Mouse (Mus musculus) intestine, postnatal 0 days (tissue): ENCODE data around the gene Lgals4. TPM values are rescaled to one million over a fixed set of nuclear protein-coding genes. Genes with fewer than 3 reads are reported as not detected.
A peak's percentile ranks its signal among the peaks of the same experiment; 100 is the strongest.

Experiments
- ATAC-seq: fragments of 200-750 bp; cut with Nextera tagmentation; 2 replicates; pipeline ENCODE4 v1.8.0; 2017; ENCODE audit warnings: mild to moderate bottlenecking, moderate TSS enrichment, moderate library complexity
- H3K27ac ChIP-seq: fragments of 300-500 bp; sonication (generic); 2 replicates; pipeline ENCODE4 v1.5.1; 2014; ENCODE audit warnings: mild to moderate bottlenecking, low read depth, low read length, moderate library complexity
- H3K27me3 ChIP-seq: fragments of 300-500 bp; sonication (generic); replicated peaks from 2 replicates; pipeline ENCODE4 v1.6.1; 2014; ENCODE audit warnings: low read length, mixed read lengths; ENCODE audit not compliant: control insufficient read depth, insufficient read depth
- H3K36me3 ChIP-seq: fragments of 300-500 bp; sonication (generic); 2 replicates; pipeline ENCODE4 v1.6.1; 2014; ENCODE audit warnings: mild to moderate bottlenecking, moderate library complexity; ENCODE audit not compliant: control insufficient read depth, insufficient read depth
- H3K4me1 ChIP-seq: fragments of 300-500 bp; sonication (generic); replicated peaks from 2 replicates; pipeline ENCODE4 v1.6.1; 2014; ENCODE audit warnings: antibody characterized with exemption, low read length, mixed read lengths; ENCODE audit not compliant: control insufficient read depth, insufficient read depth
- H3K4me2 ChIP-seq: fragments of 300-500 bp; sonication (generic); replicated peaks from 2 replicates; pipeline ENCODE4 v1.6.1; 2014; ENCODE audit warnings: low read depth, mild to moderate bottlenecking, moderate library complexity
- H3K4me3 ChIP-seq: fragments of 300-500 bp; sonication (generic); 2 replicates; pipeline ENCODE4 v1.5.1; 2014; ENCODE audit warnings: low read depth, low read length
- H3K9ac ChIP-seq: fragments of 300-500 bp; sonication (generic); 2 replicates; pipeline ENCODE4 v1.6.1; 2014; ENCODE audit warnings: mild to moderate bottlenecking, low read depth, low read length
- H3K9me3 ChIP-seq: fragments of 300-500 bp; sonication (generic); 2 replicates; pipeline ENCODE4 v1.6.1; 2016; ENCODE audit warnings: mixed run types; ENCODE audit not compliant: control insufficient read depth
- CTCF ChIP-seq: sonication (generic); IDR thresholded peaks from 2 replicates; pipeline ENCODE4 v1.5.1; 2016; ENCODE audit warnings: low read depth, mild to moderate bottlenecking, control low read depth, antibody characterized with exemption, moderate library complexity
- WGBS: fragments of 180-500 bp; shearing (Covaris S2); extraction: QIAGEN DNeasy Blood & Tissue Kit; methylation state at CpG from one replicate; pipeline ENCODE4 v1.1.7; 2014; 5-methylcytosine and 5-hydroxymethylcytosine counted together
- polyA plus RNA-seq: library from polyadenylated mRNA; unstranded; fragments of >200 nt; fragmentation: Nextera tagmentation; extraction: Ambion mirVana; gene quantifications from 2 replicates; pipeline ENCODE4 v1.2.1, GENCODE M21; 2015

The Lgals4 gene
- polyA plus RNA-seq, 1 experiment from 2014 or later: 2,376 TPM

- no peak overlapping the region for H3K4me3 ChIP-seq
- TF ChIP-seq CTCF: peak; percentile 65
- H3K4me1 ChIP-seq: peaks cover 5% of the 10 kb centered on the region; the same call in 1 of the 2 replicates
- ATAC-seq: no peak
- H3K27me3 ChIP-seq: no peaks in the 10 kb centered on the region
- no peak overlapping the region for H3K4me2 ChIP-seq
- no peak overlapping the region for H3K9ac ChIP-seq
- 62% methylated on average over 8 of the region's 8 CpGs for WGBS
- no peak overlapping the region for H3K27ac ChIP-seq
- H3K36me3 ChIP-seq: peaks cover 26% of the 10 kb centered on the region
- H3K9me3 ChIP-seq: no peaks in the 10 kb centered on the region
Observed at GRCm38 (mm10) chr7:28790066-28790806, 43.4 kb upstream of the Lgals4 start.

- peaks cover 5% of the 10 kb centered on the region; the same call in 1 of the 2 replicates for H3K4me1 ChIP-seq
- H3K4me3 ChIP-seq: no peak overlapping the region
- no peak overlapping the region for H3K27ac ChIP-seq
- H3K36me3 ChIP-seq: peaks cover 11% of the 10 kb centered on the region
- no peak overlapping the region for H3K9ac ChIP-seq
- H3K27me3 ChIP-seq: no peaks in the 10 kb centered on the region
- ATAC-seq: no peak
- no peak overlapping the region for H3K4me2 ChIP-seq
- no peak for TF ChIP-seq CTCF
- H3K9me3 ChIP-seq: no peaks in the 10 kb centered on the region
Observed at GRCm38 (mm10) chr7:28791706-28792105, 41.9 kb upstream of the Lgals4 start.

DNA sequence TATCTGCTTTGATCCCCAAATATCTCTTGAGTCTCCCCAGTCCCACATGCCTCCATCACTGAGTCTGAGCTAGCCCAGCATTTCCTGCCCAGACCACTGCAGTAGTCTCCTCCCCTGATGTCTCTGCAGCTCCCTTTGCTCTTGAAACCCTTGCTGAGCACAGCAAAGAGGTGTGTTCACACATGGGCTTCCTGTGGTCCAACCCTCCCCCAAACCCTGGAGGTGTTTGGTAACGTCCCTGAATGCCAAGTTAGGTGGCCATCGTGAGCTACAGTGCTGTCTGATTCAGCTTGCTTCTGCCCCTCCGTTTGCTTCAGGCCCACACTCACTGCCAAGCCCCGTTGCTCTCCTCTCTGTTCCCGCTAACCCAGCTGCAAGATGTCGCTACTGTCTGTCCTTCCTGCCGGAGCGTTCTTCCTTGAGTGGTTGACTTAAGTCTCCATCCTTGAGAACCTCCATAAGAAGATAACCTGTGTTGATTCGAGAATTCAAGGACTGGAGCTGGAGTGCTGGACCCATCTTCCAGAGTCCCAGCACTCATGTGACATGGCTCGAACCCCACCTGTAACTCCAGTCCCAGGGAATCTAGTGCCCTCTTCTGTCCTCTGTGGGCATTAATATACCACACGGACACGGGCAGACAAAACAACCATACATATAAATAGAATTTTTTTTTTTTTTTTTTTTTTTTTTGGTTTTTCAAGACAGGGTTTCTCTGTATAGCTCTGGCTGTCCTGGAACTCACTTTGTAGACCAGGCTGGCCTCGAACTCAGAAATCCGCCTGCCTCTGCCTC is 41.1 kb upstream of the Lgals4 start:
- TF ChIP-seq CTCF: no peak
- Histone ChIP-seq H3K9me3 (no peaks in the 10 kb centered on the region), H3K9ac (no peak overlapping the region), H3K4me3 (no peak overlapping the region), H3K36me3 (peaks cover 6% of the 10 kb centered on the region), H3K27ac (no peak overlapping the region), H3K27me3 (no peaks in the 10 kb centered on the region), H3K4me2 (no peak overlapping the region), H3K4me1 (peaks cover 5% of the 10 kb centered on the region; the same call in 1 of the 2 replicates)
- no peak for ATAC-seq
- 76% methylated on average over 13 of the region's 14 CpGs for WGBS

- Histone ChIP-seq H3K4me3 (no peak overlapping the region), H3K9me3 (no peaks in the 10 kb centered on the region), H3K4me2 (no peak overlapping the region), H3K27me3 (no peaks in the 10 kb centered on the region), H3K36me3 (no peaks in the 10 kb centered on the region), H3K4me1 (peaks cover 5% of the 10 kb centered on the region; the same call in 1 of the 2 replicates), H3K27ac (no peak overlapping the region), H3K9ac (no peak overlapping the region)
- 41% methylated on average over 2 of the region's 2 CpGs for WGBS
- no peak for ATAC-seq
- TF ChIP-seq CTCF: peak; percentile 65
Observed at GRCm38 (mm10) chr7:28793834-28794233, 39.8 kb upstream of the Lgals4 start.

- WGBS: 86% methylated on average over 3 of the region's 3 CpGs
Observed at GRCm38 (mm10) chr7:28794496-28794895, 39.2 kb upstream of the Lgals4 start.

DNA sequence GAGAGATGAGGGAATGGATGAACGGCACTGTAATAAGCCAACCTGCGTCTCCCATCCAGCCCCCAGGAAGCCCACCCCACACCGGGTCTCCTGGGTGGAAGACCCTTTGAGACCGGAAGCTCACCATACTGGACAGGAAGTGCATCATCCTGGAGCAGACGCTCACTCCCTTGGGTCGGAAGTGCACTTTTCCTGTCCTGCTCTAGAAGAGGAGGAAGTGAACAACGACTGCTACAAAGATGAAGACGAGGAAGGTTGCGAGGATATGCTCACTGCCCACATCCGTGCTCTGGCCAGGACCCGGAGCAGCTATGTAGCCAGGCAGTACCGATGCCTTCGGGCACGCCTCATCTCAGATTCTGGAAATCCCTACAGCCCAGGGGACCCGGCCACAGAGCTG is 37.8 kb upstream of the Lgals4 start:
- WGBS: 63% methylated on average over 15 of the region's 15 CpGs
- no peak overlapping the region for H3K9ac ChIP-seq
- no peak for ATAC-seq
- no peaks in the 10 kb centered on the region for H3K4me1 ChIP-seq
- no peak overlapping the region; the same call in 1 of the 2 replicates for H3K27ac ChIP-seq
- no peaks in the 10 kb centered on the region for H3K36me3 ChIP-seq
- H3K4me2 ChIP-seq: peak overlapping the region; percentile 57; the same call in 1 of the 2 replicates
- H3K9me3 ChIP-seq: no peaks in the 10 kb centered on the region
- no peak for TF ChIP-seq CTCF
- no peaks in the 10 kb centered on the region for H3K27me3 ChIP-seq
- no peak overlapping the region for H3K4me3 ChIP-seq

More at GRCm38 (mm10) chr7:28794496-28794895, 39.2 kb upstream of the Lgals4 start:
- H3K4me1 ChIP-seq: peaks cover 5% of the 10 kb centered on the region; the same call in 1 of the 2 replicates
- TF ChIP-seq CTCF: no peak
- H3K27me3 ChIP-seq: no peaks in the 10 kb centered on the region
- H3K4me2 ChIP-seq: no peak overlapping the region
- no peak overlapping the region for H3K4me3 ChIP-seq
- H3K36me3 ChIP-seq: no peaks in the 10 kb centered on the region
- H3K9me3 ChIP-seq: no peaks in the 10 kb centered on the region
- H3K9ac ChIP-seq: no peak overlapping the region
- ATAC-seq: no peak
- H3K27ac ChIP-seq: no peak overlapping the region
